Mouse (Mus musculus) heart, postnatal 0 days (tissue): ENCODE results near the gene Shroom3.

ENCODE experiments used
- CTCF ChIP-seq: IDR thresholded peaks from 2 replicates; pipeline ENCODE4 v1.5.1; 2016; ENCODE audit warnings: antibody characterized with exemption, control low read depth, low read depth
- EP300 ChIP-seq: IDR thresholded peaks from 2 replicates; pipeline ENCODE4 v1.6.1; 2016; ENCODE audit warnings: antibody characterized with exemption, low read depth

DNA sequence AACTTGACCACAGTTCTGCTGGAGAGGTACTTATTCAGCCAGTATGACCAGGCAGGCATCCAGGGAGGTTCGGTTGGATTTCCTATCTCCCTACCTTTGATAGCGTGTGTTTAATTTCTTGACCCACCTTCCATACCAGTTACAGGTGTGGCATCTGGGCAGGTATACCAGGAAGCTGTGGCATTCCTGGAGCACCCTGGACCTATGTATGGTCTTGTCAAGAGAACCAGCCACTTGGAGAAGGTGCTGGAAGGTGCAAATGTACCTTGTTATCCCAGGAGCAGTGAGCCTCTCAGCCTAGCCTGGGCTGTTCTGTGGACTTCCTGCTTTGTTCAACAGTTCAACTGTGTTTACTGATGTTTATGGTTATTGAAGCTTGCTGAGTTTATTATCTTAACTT, 197.2 kb downstream of the Shroom3 start:
- TF ChIP-seq CTCF (no peak), EP300 (no peak)
